Mouse (Mus musculus) heart, adult 2 months (tissue): ENCODE measurements around the gene Entpd5. TPM values are rescaled to one million over a fixed set of nuclear protein-coding genes. Genes with fewer than 3 reads are reported as not detected.
A peak's percentile ranks its signal among the peaks of the same experiment; 100 is the strongest.

Experiments used
- DNase-seq, 2 experiments: peaks; one replicate each; pipeline ENCODE4 v3.0.0; 2021
- H3K27ac ChIP-seq: fragments of 200-600 bp; 2 replicates; pipeline ENCODE4 v1.8.1; 2022
- H3K27me3 ChIP-seq: fragments of 200-500 bp; 2 replicates; pipeline ENCODE4 v1.6.1; 2012; ENCODE audit warnings: mild to moderate bottlenecking, low read length, inconsistent platforms, mixed read lengths; ENCODE audit not compliant: control insufficient read depth, insufficient read depth
- H3K36me3 ChIP-seq: fragments of 200-500 bp; 2 replicates; pipeline ENCODE4 v1.6.1; 2012; ENCODE audit warnings: low read length, inconsistent platforms; ENCODE audit not compliant: control insufficient read depth, insufficient read depth
- H3K4me1 ChIP-seq: fragments of 200-500 bp; 2 replicates; pipeline ENCODE4 v1.6.1; 2011; ENCODE audit warnings: low read length; ENCODE audit not compliant: control insufficient read depth, insufficient read depth
- H3K4me3 ChIP-seq: fragments of 200-600 bp; 2 replicates; pipeline ENCODE4 v1.8.1; 2022
- H3K79me2 ChIP-seq: fragments of 200-500 bp; replicated peaks from 2 replicates; pipeline ENCODE4 v1.6.1; 2012; ENCODE audit warnings: mild to moderate bottlenecking, inconsistent platforms, low read length, moderate library complexity, mixed read lengths; ENCODE audit not compliant: control insufficient read depth, insufficient read depth
- H3K9ac ChIP-seq: fragments of 200-500 bp; 2 replicates; pipeline ENCODE4 v1.6.1; 2012; ENCODE audit warnings: low read depth, mild to moderate bottlenecking, control low read depth, inconsistent platforms, low read length, mixed read lengths
- CTCF ChIP-seq: fragments of 200-600 bp; IDR thresholded peaks from 2 replicates; pipeline ENCODE4 v1.8.1; 2022; ENCODE audit warnings: antibody characterized with exemption, mild to moderate bottlenecking, moderate library complexity
- EP300 ChIP-seq: fragments of 200-500 bp; IDR thresholded peaks from 2 replicates; pipeline ENCODE4 v1.6.1; 2011; ENCODE audit warnings: low read depth, low read length, control low read depth; ENCODE audit not compliant: insufficient read depth
- POLR2A ChIP-seq: fragments of 200-500 bp; IDR thresholded peaks from 2 replicates; pipeline ENCODE4 v1.6.1; 2011; ENCODE audit warnings: mild to moderate bottlenecking, low read depth, low read length, control low read depth; ENCODE audit not compliant: insufficient read depth
- WGBS: fragments of 180-500 bp; shearing (Covaris S2); methylation state at CpG from one replicate; pipeline ENCODE4 v1.1.7; 2018; 5-methylcytosine and 5-hydroxymethylcytosine counted together
- intact Hi-C: fragments of 180-260 bp; cut with DNase I; formaldehyde crosslinking; loops from one replicate; pipeline ENCODE4 v1.15.1; 2025
- polyA plus RNA-seq: library from polyadenylated mRNA; depleted of rRNA; stranded (reverse); fragments of >200 nt; gene quantifications from 2 replicates; pipeline ENCODE4 v1.2.3, GENCODE M21; 2012
- total RNA-seq, 2 experiments: library from RNA; stranded (reverse); gene quantifications; 2 replicates each; pipeline ENCODE4 v1.2.3; 2021

Entpd5 gene
- total and polyA plus RNA-seq, 3 experiments: 38.6 to 68.9 (median 64.9) TPM

GRCm38 (mm10) chr12:84385408-84385807, 23.4 kb downstream of the Entpd5 start:
- peak overlapping the region; percentile 76 for H3K27ac ChIP-seq
- H3K27me3 ChIP-seq: no peaks in the 10 kb centered on the region
- H3K4me3 ChIP-seq: no peak overlapping the region
- WGBS: 80% methylated on average over 4 of the region's 4 CpGs
- DNase-seq: no peak
- no peak overlapping the region for H3K9ac ChIP-seq
- TF ChIP-seq CTCF (no peak), EP300 (no peak), POLR2A (no peak)
- H3K4me1 ChIP-seq: peaks cover 5% of the 10 kb centered on the region
- intact Hi-C loops: no loop called here
- no peaks in the 10 kb centered on the region; the same call in none of the 2 replicates for H3K36me3 ChIP-seq
- H3K79me2 ChIP-seq: no peaks in the 10 kb centered on the region

GRCm38 (mm10) chr12:84384644-84385081, 24.2 kb downstream of the Entpd5 start:
- no peak overlapping the region for H3K9ac ChIP-seq
- no peaks in the 10 kb centered on the region for H3K27me3 ChIP-seq
- no peak overlapping the region for H3K4me3 ChIP-seq
- H3K4me1 ChIP-seq: peaks cover 5% of the 10 kb centered on the region
- intact Hi-C loops: no loop called here
- peak; percentile 51 to 78 for DNase-seq
- 40% methylated on average over 5 of the region's 5 CpGs for whole genome bisulfite sequencing
- H3K79me2 ChIP-seq: no peaks in the 10 kb centered on the region
- peak overlapping the region; percentile 76 for H3K27ac ChIP-seq
- TF ChIP-seq EP300 (0 out of 2 replicates have a peak, but pooled peaks have one; percentile 29), POLR2A (no peak)
- no peaks in the 10 kb centered on the region; the same call in none of the 2 replicates for H3K36me3 ChIP-seq

- peak in 1 of 2 experiments; percentile 33 for DNase-seq
- Histone ChIP-seq H3K4me3 (peak overlapping the region; percentile 31), H3K27ac (peak overlapping the region; percentile 58), H3K36me3 (no peaks in the 10 kb centered on the region; the same call in none of the 2 replicates), H3K27me3 (no peaks in the 10 kb centered on the region), H3K9ac (peak overlapping the region; percentile 49), H3K4me1 (peaks cover 2% of the 10 kb centered on the region; the same call in 1 of the 2 replicates), H3K79me2 (no peaks in the 10 kb centered on the region)
- 64% methylated on average over 4 of the region's 4 CpGs for WGBS
- intact Hi-C loops: no loop called here
- peak; percentile 89 for TF ChIP-seq EP300
- no peak for TF ChIP-seq CTCF
- TF ChIP-seq POLR2A: peak; percentile 78
Observed at GRCm38 (mm10) chr12:84382369-84382768, 26.5 kb downstream of the Entpd5 start.

- no peak overlapping the region for H3K9ac ChIP-seq
- WGBS: 54% methylated on average over 6 of the region's 6 CpGs
- DNase-seq: no peak
- peak overlapping the region; percentile 54 for H3K27ac ChIP-seq
- TF ChIP-seq EP300 (no peak), POLR2A (no peak), CTCF (no peak)
- H3K79me2 ChIP-seq: no peaks in the 10 kb centered on the region
- H3K4me1 ChIP-seq: no peaks in the 10 kb centered on the region
- H3K36me3 ChIP-seq: peaks cover 14% of the 10 kb centered on the region
- H3K27me3 ChIP-seq: no peaks in the 10 kb centered on the region
- no peak overlapping the region for H3K4me3 ChIP-seq
- intact Hi-C loops: no loop called here
Observed at GRCm38 (mm10) chr12:84373831-84374481, 34.9 kb downstream of the Entpd5 start.

GRCm38 (mm10) chr12:84371647-84372046, 37.2 kb downstream of the Entpd5 start:
- Histone ChIP-seq H3K36me3 (peaks cover 12% of the 10 kb centered on the region), H3K27ac (no peak overlapping the region), H3K27me3 (no peaks in the 10 kb centered on the region), H3K4me1 (no peaks in the 10 kb centered on the region), H3K79me2 (no peaks in the 10 kb centered on the region), H3K4me3 (no peak overlapping the region), H3K9ac (no peak overlapping the region)
- no peak for TF ChIP-seq POLR2A
- no peak for TF ChIP-seq EP300
- no peak for TF ChIP-seq CTCF
- DNase-seq: no peak
- intact Hi-C loops: no loop called here
- WGBS: 57% methylated on average over 5 of the region's 5 CpGs

GRCm38 (mm10) chr12:84366971-84367370, 41.9 kb downstream of the Entpd5 start:
- H3K4me1 ChIP-seq: peaks cover 1% of the 10 kb centered on the region; the same call in 1 of the 2 replicates
- H3K79me2 ChIP-seq: 0 out of 2 replicates have a peak, but pooled peaks cover 3% of the 10 kb centered on the region
- H3K9ac ChIP-seq: no peak overlapping the region
- H3K4me3 ChIP-seq: no peak overlapping the region
- no peak for TF ChIP-seq EP300
- TF ChIP-seq POLR2A: no peak
- TF ChIP-seq CTCF: no peak
- no peak for DNase-seq
- 64% methylated on average over 9 of the region's 9 CpGs for WGBS
- intact Hi-C loops: no loop called here
- no peaks in the 10 kb centered on the region for H3K27me3 ChIP-seq
- no peak overlapping the region for H3K27ac ChIP-seq
- H3K36me3 ChIP-seq: no peaks in the 10 kb centered on the region
